Mouse (Mus musculus): Measurements from ENCODE around the gene Arhgef25.

DNA sequence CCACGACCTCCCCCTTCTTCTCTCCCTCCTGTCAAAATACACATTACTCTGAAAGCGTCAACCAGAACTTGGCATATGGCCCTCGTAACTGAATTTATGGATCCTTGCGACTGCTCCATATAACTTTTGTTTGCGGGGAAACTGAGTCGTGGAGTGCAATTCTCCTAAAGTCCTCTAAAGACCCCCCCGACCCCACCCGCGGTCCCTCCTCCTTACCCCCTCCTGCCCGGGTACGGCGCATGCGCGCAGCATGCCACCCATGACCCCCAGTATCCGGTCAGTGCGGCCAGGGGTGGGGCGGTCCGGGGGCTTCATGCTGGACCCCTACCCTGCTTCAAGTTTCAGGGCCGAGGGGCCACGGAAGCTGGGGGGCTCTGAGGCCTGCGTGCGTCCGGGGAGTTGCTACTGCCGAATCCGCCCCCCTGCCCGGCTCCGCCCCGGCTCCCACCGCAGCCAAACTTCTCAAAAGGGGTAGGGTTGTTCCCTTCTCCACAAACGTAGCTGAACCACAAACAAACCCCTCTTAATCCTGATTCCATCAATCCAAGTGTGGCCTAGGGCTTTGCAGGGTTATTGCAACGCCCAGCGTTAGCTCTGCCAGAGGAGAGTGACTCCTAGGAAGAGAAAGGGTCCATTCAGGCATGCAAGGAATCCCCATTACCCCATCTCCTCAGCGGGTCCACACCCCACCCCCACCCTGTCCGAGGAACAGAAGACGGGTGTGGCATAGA is at the start of gene Arhgef25:
- no peak for TF ChIP-seq CTCF (conservative IDR thresholded peaks at IDR 0.05; ENCODE audit: low read length)
- no peak for TF ChIP-seq NANOG (IDR thresholded peaks at IDR 0.05; ENCODE audit: borderline replicate concordance, low read length)
- no peak for TF ChIP-seq POU5F1 (IDR thresholded peaks at IDR 0.05; ENCODE audit: borderline replicate concordance, low read length)

Measured in E14TG2a.4 (cell line).